9 mouse cellular contexts compared by ENCODE assay signal in the genomic region with DNA sequence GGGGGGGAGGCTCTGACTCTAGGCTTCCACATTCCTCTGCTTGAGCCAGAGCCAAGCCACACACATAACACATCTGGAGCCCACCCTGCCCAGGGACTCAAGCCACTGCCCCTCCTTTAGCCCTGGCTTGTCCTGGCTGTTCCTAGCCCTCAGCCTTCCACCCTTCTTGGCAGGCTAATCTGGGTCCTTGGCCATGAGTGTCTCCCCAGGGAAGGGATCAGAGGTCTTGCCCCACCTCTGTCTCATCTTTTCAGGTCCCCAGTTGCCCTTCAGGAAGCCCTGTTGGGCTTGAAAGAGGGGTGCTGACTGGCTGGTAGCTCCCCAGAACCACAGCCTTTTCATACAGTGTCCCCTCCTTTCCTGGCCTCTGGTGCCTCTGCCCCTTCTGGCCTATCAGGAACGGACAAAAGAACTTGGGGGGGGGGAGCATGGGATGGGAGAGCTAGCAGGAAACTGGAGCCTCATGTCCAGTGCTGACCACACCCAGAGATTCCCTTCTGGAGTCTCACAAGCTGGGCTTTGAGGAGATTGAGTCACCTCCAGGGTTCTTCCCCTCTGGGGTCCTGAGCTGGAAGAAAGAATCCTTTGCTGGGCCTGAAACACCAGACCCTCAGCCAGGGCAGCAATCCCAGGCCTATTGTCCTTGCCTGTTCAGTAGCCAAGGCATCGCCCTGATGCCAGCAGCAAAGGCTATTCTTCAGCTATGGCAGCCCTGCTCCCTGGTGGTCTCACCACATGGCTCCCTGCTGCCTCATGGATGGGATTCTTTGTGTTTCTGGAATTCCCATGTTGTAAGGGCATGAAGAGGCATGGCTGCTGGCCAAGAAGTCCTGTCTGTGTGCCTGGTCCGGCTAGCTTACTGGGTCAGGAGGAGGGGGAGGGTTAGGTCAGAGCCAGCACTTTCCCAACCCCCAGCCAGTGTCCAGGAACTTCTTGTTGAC. TPM values are rescaled to one million over a fixed set of nuclear protein-coding genes. Genes with fewer than 3 reads are reported as not detected.
DNase-seq lines count a peak whose midpoint lies in the region; ATAC-seq lines count a peak whose summit lies in the region.
"Had no signal": no experiment of that assay in that cellular context is flagged by ENCODE, and none has a peak within 500 bp of the region (broad histone marks: within the 10 kb centered on the region; RNA-seq: fewer than 3 reads in every experiment).

No protein-coding gene starts in this region.

- peak; percentile 64 for ATAC-seq in neural tube, embryonic 13.5 days (ENCODE audit: low read depth)
- no peak for ATAC-seq in liver, embryonic 12.5 days

- peak overlapping the region; percentile 30; the same call in 1 of the 2 replicates for H3K27ac ChIP-seq in neural tube, embryonic 13.5 days (replicated peaks)
- no peak overlapping the region for H3K27ac ChIP-seq in liver, embryonic 12.5 days
- H3K27ac ChIP-seq: midbrain, embryonic 12.5 days had no signal

- H3K9ac ChIP-seq in neural tube, embryonic 13.5 days: no peak overlapping the region
- no peak overlapping the region for H3K9ac ChIP-seq in liver, embryonic 12.5 days
- H3K9ac ChIP-seq: midbrain, embryonic 12.5 days had no signal

- WGBS in neural tube, embryonic 13.5 days: 28% methylated on average over 3 of the region's 3 CpGs
- WGBS in liver, embryonic 12.5 days (ENCODE audit: insufficient replicate concordance): 44% methylated on average over 3 of the region's 3 CpGs

- H3K27me3 ChIP-seq in neural tube, embryonic 13.5 days: peaks cover 78% of the 10 kb centered on the region
- H3K27me3 ChIP-seq in liver, embryonic 12.5 days (replicated peaks): peaks cover 82% of the 10 kb centered on the region

- no peak overlapping the region for H3K4me3 ChIP-seq in neural tube, embryonic 13.5 days
- H3K4me3 ChIP-seq in liver, embryonic 12.5 days: no peak overlapping the region

- H3K4me2 ChIP-seq in neural tube, embryonic 13.5 days: no peak overlapping the region
- H3K4me2 ChIP-seq in liver, embryonic 12.5 days: no peak overlapping the region
- H3K4me2 ChIP-seq: midbrain, embryonic 12.5 days had no signal

- DNase-seq in cerebellum, adult 11-12 months: peak; percentile 72
- DNase-seq in cerebellum, adult 8-10 months: no peak
- DNase-seq in neural tube, embryonic 10.5 days (ENCODE audit: extremely low spot score, low spot score): no peak
- peak; percentile 72 for DNase-seq in gastrocnemius, postnatal 25 days
- DNase-seq in layer of hippocampus, adult 8-10 months (ENCODE audit: low spot score in 2 of 2): peak; percentile 61 to 69
- DNase-seq in B cell, adult 2 months: no peak

- no peaks in the 10 kb centered on the region for H3K9me3 ChIP-seq in neural tube, embryonic 13.5 days
- H3K9me3 ChIP-seq in liver, embryonic 12.5 days (replicated peaks): no peaks in the 10 kb centered on the region
- H3K9me3 ChIP-seq: midbrain, embryonic 12.5 days had no signal

- no peaks in the 10 kb centered on the region for H3K36me3 ChIP-seq in neural tube, embryonic 13.5 days
- no peaks in the 10 kb centered on the region for H3K36me3 ChIP-seq in liver, embryonic 12.5 days
- H3K36me3 ChIP-seq: midbrain, embryonic 12.5 days had no signal

- peaks cover 26% of the 10 kb centered on the region for H3K4me1 ChIP-seq in neural tube, embryonic 13.5 days (replicated peaks)
- H3K4me1 ChIP-seq in liver, embryonic 12.5 days: peaks cover 10% of the 10 kb centered on the region

RNA-seq across cellular contexts. Expression of a gene that starts 1.1 kb away (rescaled TPM):
- polyA plus RNA-seq in neural tube, embryonic 13.5 days (2015; fragmentation: Nextera tagmentation; extraction: Ambion mirVana): 11.0 and 14.8 TPM in 2 replicates
- total RNA-seq in gastrocnemius, postnatal 25 days (2021): 1 to 10 TPM; 9.1 to 9.4 TPM
- 10 to 100 TPM; 14.6 to 20.7 (median 16.8) TPM for total RNA-seq in layer of hippocampus, adult 8-10 months (2022)
- 0.13 and 0.19 TPM in 2 replicates for polyA plus RNA-seq in liver, embryonic 12.5 days (2016; fragmentation: Nextera tagmentation; extraction: Ambion mirVana)

RNA-seq across cellular contexts. Expression of a gene that starts 4.6 kb away (rescaled TPM):
- 359 and 403 TPM in 2 replicates for polyA plus RNA-seq in neural tube, embryonic 13.5 days (2015; fragmentation: Nextera tagmentation; extraction: Ambion mirVana)
- 10 to 100 TPM; 15.0 to 25.1 TPM for total RNA-seq in gastrocnemius, postnatal 25 days (2021)
- 100 to 1,000 TPM; 390 to 435 (median 411) TPM for total RNA-seq in layer of hippocampus, adult 8-10 months (2022)
- 5.3 and 5.6 TPM in 2 replicates for polyA plus RNA-seq in liver, embryonic 12.5 days (2016; fragmentation: Nextera tagmentation; extraction: Ambion mirVana)

RNA-seq across cellular contexts. Expression of a gene that starts 22.4 kb away (rescaled TPM):
- 9.9 and 11.3 TPM in 2 replicates for polyA plus RNA-seq in neural tube, embryonic 13.5 days (2015; fragmentation: Nextera tagmentation; extraction: Ambion mirVana)
- total RNA-seq in gastrocnemius, postnatal 25 days (2021): under 1 TPM; 0.19 to 0.33 TPM
- total RNA-seq in layer of hippocampus, adult 8-10 months (2022): 1 to 10 TPM; 2.4 to 4.6 (median 4.2) TPM
- 34.6 and 38.0 TPM in 2 replicates for polyA plus RNA-seq in liver, embryonic 12.5 days (2016; fragmentation: Nextera tagmentation; extraction: Ambion mirVana)

RNA-seq across cellular contexts. Expression of a gene that starts 28.5 kb away (rescaled TPM):
- polyA plus RNA-seq in neural tube, embryonic 13.5 days (2015; fragmentation: Nextera tagmentation; extraction: Ambion mirVana): 0.18 TPM in 1 of 2 replicates, not detected in the other
- not detected for total RNA-seq in gastrocnemius, postnatal 25 days (2021)
- total RNA-seq in layer of hippocampus, adult 8-10 months (2022): under 1 TPM; 0.35 to 0.98 (median 0.44) TPM
- 0.31 and 0.54 TPM in 2 replicates for polyA plus RNA-seq in liver, embryonic 12.5 days (2016; fragmentation: Nextera tagmentation; extraction: Ambion mirVana)

RNA-seq across cellular contexts. Expression of a gene that starts 29.1 kb away (rescaled TPM):
- 6.0 and 8.5 TPM in 2 replicates for polyA plus RNA-seq in neural tube, embryonic 13.5 days (2015; fragmentation: Nextera tagmentation; extraction: Ambion mirVana)
- 1 to 10 TPM; 2.8 to 4.6 TPM for total RNA-seq in gastrocnemius, postnatal 25 days (2021)
- total RNA-seq in layer of hippocampus, adult 8-10 months (2022): 10 to 100 TPM; 12.0 to 28.7 (median 20.3) TPM
- 13.5 and 14.0 TPM in 2 replicates for polyA plus RNA-seq in liver, embryonic 12.5 days (2016; fragmentation: Nextera tagmentation; extraction: Ambion mirVana)

Comparison
In these comparisons a context has a peak if more than half of its experiments do, and no peak if none do; other contexts are left out.
1. DNase-seq: peak in cerebellum, adult 11-12 months (single experiment), gastrocnemius, postnatal 25 days (single experiment) and layer of hippocampus, adult 8-10 months (2 of 2); none in cerebellum, adult 8-10 months (single experiment), neural tube, embryonic 10.5 days (single experiment) and B cell, adult 2 months (0 of 2).
2. RNA of a gene that starts 4.6 kb away (total RNA-seq): 390 to 435 TPM in layer of hippocampus, adult 8-10 months; 15.0 to 25.1 TPM in gastrocnemius, postnatal 25 days; every median in the first group is over 10 times any median in the second.